In genomic region chr2:164891908-164892695, GRCm38 (mm10) we compare ENCODE assay signal across 16 mouse cellular contexts. TPM values are rescaled to one million over a fixed set of nuclear protein-coding genes. Genes with fewer than 3 reads are reported as not detected.
DNase-seq lines count a peak whose midpoint lies in the region; ATAC-seq and TF ChIP-seq lines count a peak whose summit lies in the region.
"Had no signal": no experiment of that assay in that cellular context is flagged by ENCODE, and none has a peak within 500 bp of the region (broad histone marks: within the 10 kb centered on the region; RNA-seq: fewer than 3 reads in every experiment).

No protein-coding gene starts in this region.

- TF ChIP-seq CTCF in layer of hippocampus, adult 2 months (conservative IDR thresholded peaks at IDR 0.05): no peak

- H3K4me3 ChIP-seq in layer of hippocampus, adult 2 months: no peak overlapping the region
- H3K4me3 ChIP-seq: embryonic facial prominence, embryonic 15.5 days; heart, adult 2 months; hindbrain, embryonic 12.5 days; liver, embryonic 15.5 days; stomach, embryonic 15.5 days had no signal

- ATAC-seq in inflammation-experienced regulatory T-cells, adult 6 months: no peak
- ATAC-seq: forebrain, embryonic 16.5 days had no signal

- peak overlapping the region; percentile 67; the same call in 1 of the 2 replicates for H3K27ac ChIP-seq in layer of hippocampus, adult 2 months
- H3K27ac ChIP-seq: embryonic facial prominence, embryonic 15.5 days; heart, adult 2 months; hindbrain, embryonic 12.5 days; liver, embryonic 15.5 days; macrophage; stomach, embryonic 15.5 days had no signal

- no peak for DNase-seq in layer of hippocampus, adult 2 months (ENCODE audit: low spot score in 2 of 2)
- DNase-seq in layer of hippocampus, adult 8-10 months (ENCODE audit: low spot score in 2 of 2): no peak
- DNase-seq in Muller cell, postnatal 12 days (ENCODE audit: inconsistent ontology term): peak; percentile 89
- DNase-seq in cerebellum, adult 18-20 months: peak; percentile 70 to 71
- DNase-seq in gastrocnemius, postnatal 10 days: peak; percentile 55
- no peak for DNase-seq in thymus, postnatal 14 days
- DNase-seq: adrenal gland, postnatal 14 days; kidney, adult 8-10 months had no signal

RNA-seq across cellular contexts. Expression of gene Pcif1, which starts 13.0 kb away (rescaled TPM):
- total RNA-seq in layer of hippocampus, adult 2 months (2021): 10 to 100 TPM; 45.9 to 49.6 TPM
- total RNA-seq in layer of hippocampus, adult 8-10 months (2022): 10 to 100 TPM; 40.5 to 62.8 (median 49.0) TPM
- 10 to 100 TPM; 31.2 to 34.3 TPM for total RNA-seq in gastrocnemius, postnatal 10 days (2021)
- polyA plus RNA-seq in inflammation-experienced regulatory T-cells, adult 6 months (2017; shearing (Covaris generic)): 100 to 1,000 TPM; 110 to 126 (median 112) TPM

RNA-seq across cellular contexts. Expression of gene Zfp335, which starts 19.5 kb away (rescaled TPM):
- 10 to 100 TPM; 29.0 to 30.9 TPM for total RNA-seq in layer of hippocampus, adult 2 months (2021)
- 10 to 100 TPM; 24.8 to 33.0 (median 29.0) TPM for total RNA-seq in layer of hippocampus, adult 8-10 months (2022)
- 10 to 100 TPM in 1 of 2 experiments, 1 to 10 TPM in 1; 8.5 to 11.0 TPM for total RNA-seq in gastrocnemius, postnatal 10 days (2021)
- polyA plus RNA-seq in inflammation-experienced regulatory T-cells, adult 6 months (2017; shearing (Covaris generic)): 1 to 10 TPM; 6.2 to 7.4 (median 6.8) TPM

RNA-seq across cellular contexts. Expression of gene Pltp, which starts 34.6 kb away (rescaled TPM):
- total RNA-seq in layer of hippocampus, adult 2 months (2021): 10 to 100 TPM; 67.4 to 86.9 TPM
- total RNA-seq in layer of hippocampus, adult 8-10 months (2022): 100 to 1,000 TPM in 2 of 4 experiments, 10 to 100 TPM in 2; 81.0 to 114 (median 96.0) TPM
- total RNA-seq in gastrocnemius, postnatal 10 days (2021): 10 to 100 TPM; 15.2 to 18.5 TPM
- polyA plus RNA-seq in inflammation-experienced regulatory T-cells, adult 6 months (2017; shearing (Covaris generic)): 1 to 10 TPM in 2 of 3 experiments, under 1 TPM in 1; 0.50 to 3.0 (median 1.3) TPM

RNA-seq across cellular contexts. Expression of gene Mmp9, which starts 48.5 kb away (rescaled TPM):
- 1 to 10 TPM; 1.4 to 2.2 TPM for total RNA-seq in layer of hippocampus, adult 2 months (2021)
- 1 to 10 TPM; 1.5 to 2.2 (median 2.0) TPM for total RNA-seq in layer of hippocampus, adult 8-10 months (2022)
- total RNA-seq in gastrocnemius, postnatal 10 days (2021): 10 to 100 TPM in 1 of 2 experiments, 1 to 10 TPM in 1; 1.2 to 96.6 TPM
- 1 to 10 TPM; 1.3 to 2.6 (median 2.6) TPM for polyA plus RNA-seq in inflammation-experienced regulatory T-cells, adult 6 months (2017; shearing (Covaris generic))

RNA-seq across cellular contexts. Expression of gene Neurl2, which starts 58.8 kb away (rescaled TPM):
- 1 to 10 TPM; 2.8 to 3.6 TPM for total RNA-seq in layer of hippocampus, adult 2 months (2021)
- 1 to 10 TPM; 1.6 to 4.9 (median 3.6) TPM for total RNA-seq in layer of hippocampus, adult 8-10 months (2022)
- total RNA-seq in gastrocnemius, postnatal 10 days (2021): 10 to 100 TPM; 39.2 to 45.2 TPM
- 1 to 10 TPM; 1.0 to 2.7 (median 1.1) TPM for polyA plus RNA-seq in inflammation-experienced regulatory T-cells, adult 6 months (2017; shearing (Covaris generic))

Comparison
In these comparisons a context has a peak if more than half of its experiments do, and no peak if none do; other contexts are left out.
1. DNase-seq: peak in Muller cell, postnatal 12 days (single experiment), cerebellum, adult 18-20 months (2 of 2) and gastrocnemius, postnatal 10 days (single experiment); none in layer of hippocampus, adult 2 months (0 of 2), layer of hippocampus, adult 8-10 months (0 of 2) and thymus, postnatal 14 days (single experiment).